Mouse (Mus musculus) liver, adult 2 months (tissue): ENCODE measurements around the gene Znrf3.

Source experiments
- CTCF ChIP-seq: fragments of 200-500 bp; IDR thresholded peaks from 2 replicates; pipeline ENCODE4 v1.5.1; 2011; ENCODE audit warnings: low read depth, low read length, control low read depth
- POLR2A ChIP-seq: fragments of 200-500 bp; IDR thresholded peaks from 2 replicates; pipeline ENCODE4 v1.6.1; 2011; ENCODE audit warnings: low read length, control low read depth; ENCODE audit not compliant: insufficient read depth; ENCODE audit errors: extremely low read depth

GRCm38 (mm10) chr11:5445452-5445953, 856 bp upstream of the Znrf3 start:
- TF ChIP-seq CTCF (no peak), POLR2A (no peak)
